Mouse (Mus musculus) liver (tissue): ENCODE measurements at regions not wholly inside any gene's neighbourhood (a gene's known extent, or its start where the extent isn't known, plus 50 kb on each side); places are given as distances from the start of the nearest gene placed in this dataset.

Experiments used
- DNase-seq: peaks from one replicate; pipeline ENCODE4 v3.0.0-alpha.2; 2020; ENCODE audit warnings: mixed read lengths

- no peak for DNase-seq
Observed at GRCm38 (mm10) chr2:75419142-75419541, 239.9 kb upstream of the Hnrnpa3 start.

GRCm38 (mm10) chr2:75422798-75423685 lies 236.0 kb upstream of the Hnrnpa3 start:
- no peak for DNase-seq

GRCm38 (mm10) chr2:75423872-75424271 lies 235.2 kb upstream of the Hnrnpa3 start:
- no peak for DNase-seq

DNA sequence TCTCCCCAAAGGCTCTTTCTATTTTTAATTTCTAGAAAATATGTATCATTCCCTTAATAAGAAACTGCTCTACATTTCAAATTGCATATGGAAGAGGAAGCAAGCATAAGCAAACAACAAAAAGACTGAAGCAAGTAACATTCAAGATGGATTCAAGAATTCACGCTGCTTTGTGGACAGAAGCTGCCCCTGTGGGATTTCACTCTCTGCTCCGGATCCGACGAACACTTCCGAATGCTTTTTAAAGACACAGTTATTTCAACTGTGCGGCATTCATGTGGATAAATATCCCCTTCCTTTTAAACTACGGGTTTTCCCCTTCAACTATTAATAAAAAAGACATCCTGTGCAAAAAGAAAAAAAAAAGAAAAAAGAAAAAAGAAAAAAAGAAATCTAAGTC lies 234.7 kb upstream of the Hnrnpa3 start:
- DNase-seq: no peak

DNA sequence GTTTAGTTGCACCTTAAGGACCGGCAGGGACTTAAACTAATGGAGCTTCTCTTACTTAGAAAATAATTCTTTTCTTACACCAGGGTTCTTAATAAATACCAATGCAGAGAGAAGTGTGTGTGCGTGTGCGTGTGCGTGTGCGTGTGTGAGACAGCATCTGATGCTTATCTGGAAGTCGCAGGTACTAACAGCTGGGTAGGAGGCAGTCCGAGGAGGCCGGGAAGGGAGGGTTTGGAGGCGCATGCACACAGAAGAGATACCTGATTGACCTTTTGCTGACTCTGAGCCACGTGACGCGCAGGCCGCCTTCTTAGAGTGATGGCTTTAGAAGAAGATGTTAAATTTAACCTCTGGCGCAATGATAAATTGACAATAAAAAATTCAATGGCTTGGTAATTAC lies 234.2 kb upstream of the Hnrnpa3 start:
- no peak for DNase-seq

GRCm38 (mm10) chr2:75425384-75425783 lies 233.7 kb upstream of the Hnrnpa3 start:
- DNase-seq: no peak

- no peak for DNase-seq
Observed at GRCm38 (mm10) chr2:75425791-75426190, 233.3 kb upstream of the Hnrnpa3 start.

DNA sequence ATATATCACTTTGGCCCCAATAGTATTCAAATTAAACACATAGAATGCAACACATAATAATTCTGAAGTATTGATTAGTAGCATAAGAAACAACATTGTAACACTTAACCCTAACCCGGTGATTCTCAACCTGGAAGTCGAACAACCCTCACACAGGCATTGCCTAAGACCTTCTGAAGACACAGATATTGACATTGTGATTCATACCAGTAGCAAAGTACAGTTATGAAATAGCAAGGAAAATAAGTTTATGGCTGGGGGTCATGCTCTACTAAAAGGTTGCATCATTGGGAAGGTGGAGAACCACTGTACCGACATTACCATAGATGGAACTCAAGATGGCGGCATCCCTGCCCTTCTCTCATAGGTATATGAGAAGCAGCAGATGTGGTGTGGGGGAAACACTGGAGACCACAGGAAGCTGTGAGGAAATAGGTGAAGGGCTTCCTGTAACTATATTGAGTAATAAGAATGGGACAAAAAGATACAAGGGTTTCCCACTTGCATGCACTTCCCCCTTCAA lies 231.1 kb upstream of the Hnrnpa3 start:
- no peak for DNase-seq

- DNase-seq: no peak
Observed at GRCm38 (mm10) chr2:75430161-75430940, 228.7 kb upstream of the Hnrnpa3 start.

DNA sequence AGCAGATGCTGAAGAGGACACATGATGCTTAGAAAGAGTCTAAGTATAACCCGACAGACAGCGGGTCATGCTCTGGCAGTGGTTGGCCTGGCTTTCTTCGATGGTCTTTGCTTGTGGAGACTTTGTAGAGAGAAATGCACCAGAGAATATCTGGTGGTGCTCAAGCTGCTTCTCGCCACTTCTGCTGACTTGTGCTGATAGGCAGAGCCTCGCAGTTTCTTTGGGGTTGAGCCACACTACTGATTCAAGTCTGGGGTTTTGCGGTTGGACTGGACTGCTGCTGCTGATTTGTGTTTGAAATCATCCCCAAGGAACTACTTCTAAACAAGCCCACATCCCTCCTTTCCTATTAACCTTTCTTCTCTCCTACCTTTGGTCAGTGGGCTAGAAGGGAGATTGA lies 227.1 kb upstream of the Hnrnpa3 start:
- DNase-seq: no peak

DNA sequence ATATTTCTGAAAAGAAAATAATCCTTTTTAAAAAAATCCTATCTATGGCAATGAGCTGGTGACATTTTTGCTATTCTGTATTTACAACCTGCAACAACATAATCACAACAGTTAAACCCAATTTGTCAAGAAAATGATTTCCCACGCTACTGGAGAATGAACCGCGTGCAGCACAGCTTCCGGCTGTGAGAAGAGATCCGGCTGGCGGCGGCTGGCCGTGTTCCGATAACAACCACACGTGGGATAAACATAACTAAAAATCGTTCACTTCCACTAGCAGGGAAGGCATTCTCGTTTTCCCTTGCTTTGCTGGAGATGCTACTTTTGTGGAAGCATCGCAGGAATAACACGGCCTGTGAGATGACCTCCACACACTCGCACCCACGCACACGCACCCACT lies 224.5 kb upstream of the Hnrnpa3 start:
- DNase-seq: no peak

DNA sequence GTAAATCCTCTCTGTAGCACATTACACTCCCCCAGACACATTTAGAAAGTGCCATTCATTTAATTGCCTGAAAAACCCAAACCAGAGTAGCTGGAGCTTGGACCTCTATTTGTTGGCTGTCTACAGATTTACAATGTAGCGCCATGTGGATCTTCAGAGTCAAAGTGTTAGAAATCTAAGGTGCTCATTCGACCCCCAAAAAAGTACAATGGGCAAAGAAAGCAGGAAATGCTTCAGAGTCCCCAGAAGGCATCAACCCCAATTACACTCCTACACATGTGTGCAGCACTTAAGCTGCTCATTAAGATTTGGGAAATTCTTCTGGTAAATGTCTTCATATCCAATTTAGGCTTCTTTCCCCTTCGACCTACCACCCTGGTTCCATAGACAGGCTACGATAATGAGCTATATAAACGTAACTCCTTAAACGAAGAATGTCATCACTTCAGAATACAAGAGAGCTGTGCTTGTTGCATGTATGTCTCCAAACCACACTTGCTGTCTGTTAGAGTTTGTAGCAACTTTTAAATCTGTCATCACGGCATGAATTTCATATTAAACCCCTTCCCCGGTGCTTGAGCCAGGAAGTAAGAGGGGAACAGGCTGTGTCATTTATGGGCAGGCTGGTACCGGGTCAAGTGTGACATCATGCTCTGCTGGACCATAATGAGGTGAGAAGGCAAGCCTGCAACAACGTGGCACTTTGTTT lies 219.4 kb upstream of the Hnrnpa3 start:
- no peak for DNase-seq

- no peak for DNase-seq
Observed at GRCm38 (mm10) chr2:75442632-75443031, 216.4 kb upstream of the Hnrnpa3 start.

DNA sequence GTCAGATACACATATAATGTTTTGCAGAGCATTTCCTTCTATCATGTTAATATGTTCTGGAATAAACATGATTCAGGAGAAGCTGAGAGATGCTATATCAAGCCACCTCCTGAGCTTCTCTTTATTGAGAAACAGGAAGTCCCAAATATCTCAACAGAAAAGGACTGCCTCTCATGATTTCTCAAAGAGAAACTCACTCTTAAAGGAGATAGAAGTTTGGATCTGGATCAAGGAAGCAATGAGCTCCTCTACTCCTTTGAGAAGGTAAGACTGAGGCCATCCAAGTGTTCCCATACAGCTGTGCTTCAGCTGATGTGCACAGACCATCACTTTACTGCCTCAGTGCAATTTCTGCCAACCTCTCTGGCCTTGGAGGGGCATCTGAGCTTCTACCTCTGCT lies 213.9 kb upstream of the Hnrnpa3 start:
- DNase-seq: no peak

DNA sequence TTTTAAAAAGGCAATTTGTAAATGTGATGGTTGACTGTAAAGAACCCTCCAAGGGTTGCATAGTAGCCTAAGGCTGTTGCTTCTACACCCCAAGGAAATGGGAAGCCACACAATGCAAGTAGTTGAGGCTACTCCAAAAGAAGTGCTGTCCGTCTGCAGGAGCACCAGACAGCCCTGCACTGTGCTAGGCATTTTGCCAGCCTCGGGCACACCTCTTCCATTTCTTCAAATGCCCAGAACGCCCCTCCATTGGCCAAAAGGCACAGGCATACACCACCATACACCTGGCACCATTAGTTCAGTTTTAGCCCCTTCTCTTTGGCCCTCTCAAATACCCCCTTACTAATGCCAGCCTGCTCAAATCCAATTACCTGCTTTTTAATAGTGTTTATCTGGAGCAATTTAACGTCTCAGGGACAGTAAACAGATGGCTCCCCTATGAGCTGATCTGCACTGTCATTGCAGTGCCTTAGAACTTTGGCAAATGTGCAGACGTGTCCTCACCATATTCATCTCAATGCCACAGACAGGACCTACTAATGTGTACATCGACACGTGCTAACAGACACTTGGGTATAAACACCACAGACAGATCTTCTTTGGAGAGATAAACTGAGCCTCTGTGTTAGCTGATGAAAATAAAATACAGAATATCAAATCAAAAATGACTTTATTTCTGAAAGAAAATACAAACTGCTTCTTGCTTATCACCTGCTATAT lies 211.9 kb upstream of the Hnrnpa3 start:
- no peak for DNase-seq

DNA sequence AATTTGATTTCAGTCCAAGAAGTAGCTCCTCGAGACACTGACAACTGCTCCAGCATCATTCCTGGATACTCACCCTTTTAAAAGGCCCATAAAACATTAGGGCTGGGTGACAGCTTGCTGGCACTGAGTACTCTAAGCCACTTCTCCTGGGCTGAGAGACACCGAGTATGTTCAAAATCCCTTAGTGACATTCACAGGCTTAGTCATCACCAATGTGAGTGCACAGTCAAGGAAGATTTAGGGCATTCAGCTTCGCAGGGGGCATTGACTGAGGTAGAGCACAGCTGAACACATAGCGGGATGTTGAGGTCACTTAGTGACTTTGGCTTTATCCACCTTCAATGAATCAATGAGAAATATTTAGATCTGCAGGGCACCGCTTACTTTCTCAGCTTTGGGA lies 210.8 kb upstream of the Hnrnpa3 start:
- no peak for DNase-seq

GRCm38 (mm10) chr2:75451846-75452267 lies 207.2 kb upstream of the Hnrnpa3 start:
- no peak for DNase-seq

GRCm38 (mm10) chr2:75452274-75453148 lies 206.6 kb upstream of the Hnrnpa3 start:
- no peak for DNase-seq

GRCm38 (mm10) chr2:75455481-75455880 lies 203.6 kb upstream of the Hnrnpa3 start:
- no peak for DNase-seq

GRCm38 (mm10) chr2:75456272-75456671 lies 202.8 kb upstream of the Hnrnpa3 start:
- DNase-seq: no peak

GRCm38 (mm10) chr2:75457423-75457822 lies 201.6 kb upstream of the Hnrnpa3 start:
- no peak for DNase-seq
